Mouse (Mus musculus): Measurements from ENCODE around the gene Olfr1427.
"Not testable (repeated sequence)": the region's sequence is repeated elsewhere in the genome, so short reads cannot be mapped to it uniquely, and the experiment has no call there.

DNA sequence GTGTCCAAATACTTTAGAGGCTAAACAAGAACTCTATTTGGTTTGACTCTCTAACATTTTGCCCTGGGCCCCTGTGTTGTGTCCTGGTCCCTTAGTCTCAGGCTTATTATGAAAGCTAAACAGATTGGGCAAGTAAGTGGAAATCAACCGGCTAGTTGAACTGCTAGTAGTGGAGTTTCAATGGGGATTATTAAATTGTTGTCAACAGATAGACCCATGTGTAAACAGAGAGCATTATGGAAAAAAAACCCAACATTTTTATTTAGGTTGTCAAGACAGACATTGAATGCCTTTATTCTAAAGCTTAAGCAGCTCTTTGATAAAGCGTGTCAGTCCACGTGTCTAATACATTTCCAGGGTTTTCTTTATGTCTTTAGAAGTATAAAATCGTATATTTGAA, 25.5 kb downstream of the Olfr1427 start, which contains the start of gene Olfr1425:
- TF ChIP-seq EP300 (IDR thresholded peaks at IDR 0.05; ENCODE audit: low read length); MAFK (IDR thresholded peaks at IDR 0.05; ENCODE audit: insufficient replicate concordance, low read length); TCF12 (IDR thresholded peaks at IDR 0.05; ENCODE audit: low read depth, low read length); CTCF (conservative IDR thresholded peaks at IDR 0.05 in 1 of 2, IDR thresholded peaks at IDR 0.05 in 1 of 2; ENCODE audit: low read depth in 2 of 2, low read length in 2 of 2); PAX5 (IDR thresholded peaks at IDR 0.05; ENCODE audit: low read length); CHD2 (IDR thresholded peaks at IDR 0.05; ENCODE audit: low read length); ZC3H11A (IDR thresholded peaks at IDR 0.05; ENCODE audit: low read depth, low read length): not testable (repeated sequence)

Measured in CH12.LX (cell line).